Mouse (Mus musculus): ENCODE results near the gene Spata25. TPM values are rescaled to one million over a fixed set of nuclear protein-coding genes. Genes with fewer than 3 reads are reported as not detected.

Spata25 gene
- polyA plus RNA-seq, 1 experiment from 2014 or later, result not detected

Other genes with a start within 250 kb of the Spata25 start
- 0.85 and 1.7 TPM in 2 replicates for gene Wfdc6a, start 243.1 kb downstream of the Spata25 start, polyA plus RNA-seq (2015; fragmentation: Nextera tagmentation; extraction: Ambion mirVana)
- not detected in 2 replicates for gene Eppin, start 234.9 kb downstream of the Spata25 start, polyA plus RNA-seq (2015; fragmentation: Nextera tagmentation; extraction: Ambion mirVana)
- gene Wfdc6b, start 215.0 kb downstream of the Spata25 start, polyA plus RNA-seq (2015; fragmentation: Nextera tagmentation; extraction: Ambion mirVana), result not detected in 2 replicates
- not detected in 2 replicates for gene Wfdc8, start 214.9 kb downstream of the Spata25 start, polyA plus RNA-seq (2015; fragmentation: Nextera tagmentation; extraction: Ambion mirVana)
- gene Wfdc16, start 189.7 kb downstream of the Spata25 start, polyA plus RNA-seq (2015; fragmentation: Nextera tagmentation; extraction: Ambion mirVana), result not detected in 2 replicates
- gene Wfdc10, start 172.5 kb downstream of the Spata25 start, polyA plus RNA-seq (2015; fragmentation: Nextera tagmentation; extraction: Ambion mirVana), result 0.56 and 0.72 TPM in 2 replicates
- gene Wfdc9, start 172.0 kb downstream of the Spata25 start, polyA plus RNA-seq (2015; fragmentation: Nextera tagmentation; extraction: Ambion mirVana), result not detected in 2 replicates
- gene Wfdc11, start 154.4 kb downstream of the Spata25 start, polyA plus RNA-seq (2015; fragmentation: Nextera tagmentation; extraction: Ambion mirVana), result not detected in 2 replicates
- gene Wfdc13, start 143.4 kb downstream of the Spata25 start, polyA plus RNA-seq (2015; fragmentation: Nextera tagmentation; extraction: Ambion mirVana), result 0.18 and 0.30 TPM in 2 replicates
- not detected in 2 replicates for gene Spint4, start 130.0 kb downstream of the Spata25 start, polyA plus RNA-seq (2015; fragmentation: Nextera tagmentation; extraction: Ambion mirVana)
- not detected in 2 replicates for gene Spint5, start 113.2 kb downstream of the Spata25 start, polyA plus RNA-seq (2015; fragmentation: Nextera tagmentation; extraction: Ambion mirVana)
- gene Wfdc3, start 82.6 kb downstream of the Spata25 start, polyA plus RNA-seq (2015; fragmentation: Nextera tagmentation; extraction: Ambion mirVana), result 1.8 and 2.0 TPM in 2 replicates
- gene Dnttip1, start 82.6 kb downstream of the Spata25 start, polyA plus RNA-seq (2015; fragmentation: Nextera tagmentation; extraction: Ambion mirVana), result 60.4 and 62.5 TPM in 2 replicates
- 431 and 439 TPM in 2 replicates for gene Ube2c, start 58.6 kb downstream of the Spata25 start, polyA plus RNA-seq (2015; fragmentation: Nextera tagmentation; extraction: Ambion mirVana)
- 1.7 and 6.9 TPM in 2 replicates for gene Tnnc2, start 48.6 kb downstream of the Spata25 start, polyA plus RNA-seq (2015; fragmentation: Nextera tagmentation; extraction: Ambion mirVana)
- 18.4 and 21.2 TPM in 2 replicates for gene Snx21, start 42.7 kb downstream of the Spata25 start, polyA plus RNA-seq (2015; fragmentation: Nextera tagmentation; extraction: Ambion mirVana)
- 23.6 and 29.7 TPM in 2 replicates for gene Acot8, start 23.7 kb downstream of the Spata25 start, polyA plus RNA-seq (2015; fragmentation: Nextera tagmentation; extraction: Ambion mirVana)
- 8.1 and 9.0 TPM in 2 replicates for gene Zswim3, start 23.4 kb downstream of the Spata25 start, polyA plus RNA-seq (2015; fragmentation: Nextera tagmentation; extraction: Ambion mirVana)
- 13.5 TPM in 2 replicates for gene Zswim1, start 5.9 kb downstream of the Spata25 start, polyA plus RNA-seq (2015; fragmentation: Nextera tagmentation; extraction: Ambion mirVana)
- gene Ctsa, start 4.3 kb upstream of the Spata25 start, polyA plus RNA-seq (2015; fragmentation: Nextera tagmentation; extraction: Ambion mirVana), result 266 and 277 TPM in 2 replicates
- 6.8 and 7.4 TPM in 2 replicates for gene Neurl2, start 4.9 kb upstream of the Spata25 start, polyA plus RNA-seq (2015; fragmentation: Nextera tagmentation; extraction: Ambion mirVana)
- gene Pltp, start 29.2 kb upstream of the Spata25 start, polyA plus RNA-seq (2015; fragmentation: Nextera tagmentation; extraction: Ambion mirVana), result 28.7 and 29.5 TPM in 2 replicates
- 63.6 and 65.5 TPM in 2 replicates for gene Pcif1, start 50.8 kb upstream of the Spata25 start, polyA plus RNA-seq (2015; fragmentation: Nextera tagmentation; extraction: Ambion mirVana)
- gene Zfp335, start 83.2 kb upstream of the Spata25 start, polyA plus RNA-seq (2015; fragmentation: Nextera tagmentation; extraction: Ambion mirVana), result 10.7 and 11.3 TPM in 2 replicates
- 4.9 and 5.2 TPM in 2 replicates for gene Mmp9, start 112.2 kb upstream of the Spata25 start, polyA plus RNA-seq (2015; fragmentation: Nextera tagmentation; extraction: Ambion mirVana)
- gene Slc12a5, start 132.3 kb upstream of the Spata25 start, polyA plus RNA-seq (2015; fragmentation: Nextera tagmentation; extraction: Ambion mirVana), result 0.80 and 0.97 TPM in 2 replicates
- gene Ncoa5, start 206.3 kb upstream of the Spata25 start, polyA plus RNA-seq (2015; fragmentation: Nextera tagmentation; extraction: Ambion mirVana), result 47.4 and 48.8 TPM in 2 replicates
- gene Cd40, start 227.1 kb upstream of the Spata25 start, polyA plus RNA-seq (2015; fragmentation: Nextera tagmentation; extraction: Ambion mirVana), result 8.5 and 9.3 TPM in 2 replicates